Mouse (Mus musculus) liver, embryonic 14.5 days (tissue): ENCODE measurements around the gene Mcl1. TPM values are rescaled to one million over a fixed set of nuclear protein-coding genes. Genes with fewer than 3 reads are reported as not detected.
A peak's percentile ranks its signal among the peaks of the same experiment; 100 is the strongest.

ENCODE experiments used
- ATAC-seq: fragments of 200-750 bp; cut with Nextera tagmentation; 2 replicates; pipeline ENCODE4 v1.8.0; 2017; ENCODE audit warnings: moderate number of reproducible peaks, mild to moderate bottlenecking, moderate library complexity; ENCODE audit not compliant: insufficient read depth
- DNase-seq, 3 experiments: peaks; one replicate each; pipeline ENCODE4 v3.0.0-alpha.2; 2012 to 2013; ENCODE audit warnings: low read depth in 3 of 3, low spot score in 3 of 3
- H3K27ac ChIP-seq: fragments of 300-500 bp; sonication (generic); 2 replicates; pipeline ENCODE4 v1.5.1; 2014; ENCODE audit warnings: moderate library complexity, mild to moderate bottlenecking, control low read depth, inconsistent platforms
- H3K27me3 ChIP-seq: fragments of 300-500 bp; sonication (generic); 2 replicates; pipeline ENCODE4 v1.6.1; 2014; ENCODE audit warnings: mild to moderate bottlenecking, low read length, moderate library complexity; ENCODE audit not compliant: control insufficient read depth, insufficient read depth
- H3K36me3 ChIP-seq: fragments of 300-500 bp; sonication (generic); replicated peaks from 2 replicates; pipeline ENCODE4 v1.6.1; 2014; ENCODE audit warnings: low read depth; ENCODE audit not compliant: control insufficient read depth, insufficient read depth
- H3K4me1 ChIP-seq, 2 experiments: fragments of 200-500 bp in 1 of 2; fragments of 300-500 bp in 1 of 2; sonication (generic) in 1 of 2; replicated peaks; 2 replicates each; pipeline ENCODE4 v1.6.1; 2012 to 2014; ENCODE audit warnings: antibody characterized with exemption in 1 of 2, inconsistent platforms in 1 of 2, low read length in 1 of 2; ENCODE audit not compliant: control insufficient read depth in 2 of 2, insufficient read depth in 2 of 2
- H3K4me2 ChIP-seq: fragments of 300-500 bp; sonication (generic); 2 replicates; pipeline ENCODE4 v1.6.1; 2014; ENCODE audit warnings: low read depth, mild to moderate bottlenecking, control low read depth, moderate library complexity
- H3K4me3 ChIP-seq, 2 experiments: fragments of 200-500 bp in 1 of 2; fragments of 300-500 bp in 1 of 2; sonication (generic) in 1 of 2; 2 replicates each; pipeline ENCODE4 v1.5.1; 2012 to 2014; ENCODE audit warnings: low read depth in 2 of 2, low read length in 2 of 2, mild to moderate bottlenecking in 2 of 2, control low read depth in 1 of 2, inconsistent platforms in 1 of 2, moderate library complexity in 1 of 2; ENCODE audit not compliant: insufficient read depth in 1 of 2
- H3K9ac ChIP-seq: fragments of 300-500 bp; sonication (generic); replicated peaks from 2 replicates; pipeline ENCODE4 v1.6.1; 2014; ENCODE audit warnings: mild to moderate bottlenecking, control low read depth, moderate library complexity
- H3K9me3 ChIP-seq: fragments of 300-500 bp; sonication (generic); 2 replicates; pipeline ENCODE4 v1.6.1; 2016; ENCODE audit warnings: low read length, mixed read lengths; ENCODE audit not compliant: control insufficient read depth
- CTCF ChIP-seq: IDR thresholded peaks from 2 replicates; pipeline ENCODE4 v1.5.1; 2016; ENCODE audit warnings: antibody characterized with exemption, low read depth, control low read depth
- EP300 ChIP-seq: IDR thresholded peaks from 2 replicates; pipeline ENCODE4 v1.6.1; 2016; ENCODE audit warnings: antibody characterized with exemption, low read depth
- WGBS: fragments of 180-500 bp; shearing (Covaris S2); extraction: QIAGEN DNeasy Blood & Tissue Kit; methylation state at CpG from one replicate; pipeline ENCODE4 v1.1.7; 2014; ENCODE audit not compliant: insufficient replicate concordance; 5-methylcytosine and 5-hydroxymethylcytosine counted together
- polyA plus RNA-seq, 2 experiments: library from polyadenylated mRNA; depleted of rRNA in 1 of 2; stranded (reverse) in 1 of 2; unstranded in 1 of 2; fragments of >200 nt; fragmentation: Nextera tagmentation in 1 of 2; extraction: Ambion mirVana in 1 of 2; gene quantifications; 2 replicates each; pipeline versions ENCODE4 v1.2.1 to v1.2.3; 2012 to 2014

The Mcl1 gene
- polyA plus RNA-seq, 2 experiments: 34.6 to 39.2 TPM

DNA sequence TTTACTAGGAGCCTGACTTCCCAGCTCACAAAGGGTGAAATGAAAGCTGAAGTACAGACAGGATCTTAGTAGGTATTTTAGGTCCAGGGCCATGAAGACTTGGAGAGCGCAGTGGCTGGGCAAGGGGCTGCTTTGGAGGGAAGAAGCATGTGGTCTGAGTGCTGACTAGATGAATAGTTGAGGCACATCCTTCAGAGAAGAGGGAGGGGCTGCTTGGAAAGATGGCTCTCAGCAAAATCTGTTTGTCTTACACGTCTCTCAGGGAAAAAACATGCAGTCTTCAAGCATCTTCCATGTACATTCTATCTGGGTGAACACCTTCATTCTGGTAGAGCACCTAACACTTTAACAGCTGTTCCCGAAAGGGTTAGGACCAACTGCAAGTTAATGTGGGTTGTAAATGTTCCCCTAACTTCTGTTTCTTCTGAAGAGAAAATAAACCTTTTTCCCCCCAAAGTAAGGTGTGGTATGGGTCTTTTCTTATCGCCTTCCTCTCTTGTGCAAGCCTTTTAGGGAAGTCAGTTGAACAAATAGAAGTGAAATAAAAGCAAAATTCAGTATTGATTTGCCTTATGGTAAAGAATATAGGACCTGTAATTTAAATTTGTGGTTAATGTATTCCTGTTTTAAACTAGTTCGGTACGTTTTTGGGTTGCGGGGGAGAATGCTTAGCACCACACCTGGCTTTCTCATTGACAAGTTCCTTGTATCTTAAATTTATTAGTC lies 4.3 kb downstream of the Mcl1 start:
- Histone ChIP-seq H3K9ac (peak overlapping the region; percentile 11), H3K27ac (peak overlapping the region; percentile 77), H3K36me3 (peaks cover 54% of the 10 kb centered on the region), H3K9me3 (no peaks in the 10 kb centered on the region), H3K4me2 (peak overlapping the region; percentile 98), H3K4me3 (peak overlapping the region in 1 of 2 experiments; percentile 13; a peak in 1 of 4 replicates), H3K4me1 (peaks cover 63 to 67% of the 10 kb centered on the region in 2 experiments), H3K27me3 (no peaks in the 10 kb centered on the region)
- no peak for ATAC-seq
- WGBS: 72% methylated on average over 7 of the region's 7 CpGs
- TF ChIP-seq EP300 (no peak), CTCF (no peak)
- no peak for DNase-seq

DNA sequence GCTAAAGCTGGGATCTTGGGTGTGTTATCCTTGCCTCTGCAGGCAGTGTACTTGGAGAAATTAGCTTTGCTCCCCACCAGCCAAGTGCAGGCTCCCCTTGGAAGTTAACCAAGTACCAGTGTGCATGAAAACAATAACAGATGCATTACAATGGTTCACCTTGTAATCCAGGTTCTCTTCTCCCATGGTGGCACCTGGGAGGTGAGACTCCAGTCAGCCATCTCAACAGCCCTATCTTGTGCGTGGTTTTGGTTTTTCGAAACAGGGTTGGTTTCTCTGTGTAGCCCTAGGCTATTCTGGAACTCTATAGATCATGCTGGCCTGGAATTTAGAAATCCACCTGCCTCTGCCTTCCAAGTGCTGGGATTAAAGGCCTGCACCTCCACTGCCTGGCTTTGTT lies 4.9 kb downstream of the Mcl1 start:
- H3K36me3 ChIP-seq: peaks cover 54% of the 10 kb centered on the region
- H3K4me1 ChIP-seq: peaks cover 68 to 72% of the 10 kb centered on the region in 2 experiments
- H3K9me3 ChIP-seq: no peaks in the 10 kb centered on the region
- DNase-seq (no peak), ATAC-seq (no peak)
- 0 out of 4 replicates have a peak overlapping the region, but pooled peaks of 1 of the 2 experiments have one; percentile 4 for H3K4me3 ChIP-seq
- H3K9ac ChIP-seq: 0 out of 2 replicates have a peak overlapping the region, but pooled peaks have one; percentile 20
- TF ChIP-seq EP300 (no peak), CTCF (no peak)
- H3K4me2 ChIP-seq: peak overlapping the region; percentile 98
- H3K27ac ChIP-seq: peak overlapping the region; percentile 77
- 68% methylated on average over 2 of the region's 2 CpGs for WGBS
- no peaks in the 10 kb centered on the region for H3K27me3 ChIP-seq

DNA sequence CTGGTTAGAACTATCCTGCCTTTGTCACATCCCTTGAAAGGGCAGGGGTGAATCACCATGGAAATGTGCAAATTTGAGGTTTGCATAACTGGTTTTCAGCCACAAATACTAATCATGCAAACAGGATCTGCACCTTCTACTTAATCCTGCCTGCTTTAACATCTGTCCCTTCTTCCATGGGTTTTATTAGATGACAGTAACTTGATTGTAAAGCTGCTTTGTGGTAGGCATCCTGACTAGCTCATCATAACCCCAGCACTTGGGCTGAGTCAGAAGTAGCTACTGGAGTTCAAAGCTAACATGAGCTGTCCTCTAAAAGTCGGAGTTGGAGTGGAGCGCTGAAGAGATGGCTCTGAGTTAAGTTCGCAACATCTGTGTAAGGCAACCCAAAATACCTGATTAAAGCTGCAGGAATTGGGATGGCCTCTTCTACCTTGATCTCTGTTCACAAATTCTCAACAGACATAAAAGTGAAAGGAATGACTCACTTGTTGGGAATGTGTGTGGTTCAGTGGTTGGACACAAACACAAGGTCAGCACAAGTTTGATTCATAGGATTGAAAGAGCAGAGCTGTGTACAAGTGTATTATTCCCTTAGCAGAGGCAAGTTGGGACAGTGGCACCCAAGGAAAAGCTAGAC lies 5.5 kb downstream of the Mcl1 start:
- H3K9me3 ChIP-seq: no peaks in the 10 kb centered on the region
- peaks cover 56% of the 10 kb centered on the region for H3K36me3 ChIP-seq
- DNase-seq (no peak), ATAC-seq (no peak)
- WGBS: 85% methylated on average over 3 of the region's 3 CpGs
- TF ChIP-seq CTCF (no peak), EP300 (no peak)
- no peak overlapping the region; the same call in 1 of the 2 replicates for H3K9ac ChIP-seq
- peaks cover 68 to 76% of the 10 kb centered on the region in 2 experiments for H3K4me1 ChIP-seq
- H3K4me2 ChIP-seq: peak overlapping the region; percentile 45
- H3K4me3 ChIP-seq: no peak overlapping the region
- no peaks in the 10 kb centered on the region for H3K27me3 ChIP-seq
- H3K27ac ChIP-seq: peak overlapping the region; percentile 77

DNA sequence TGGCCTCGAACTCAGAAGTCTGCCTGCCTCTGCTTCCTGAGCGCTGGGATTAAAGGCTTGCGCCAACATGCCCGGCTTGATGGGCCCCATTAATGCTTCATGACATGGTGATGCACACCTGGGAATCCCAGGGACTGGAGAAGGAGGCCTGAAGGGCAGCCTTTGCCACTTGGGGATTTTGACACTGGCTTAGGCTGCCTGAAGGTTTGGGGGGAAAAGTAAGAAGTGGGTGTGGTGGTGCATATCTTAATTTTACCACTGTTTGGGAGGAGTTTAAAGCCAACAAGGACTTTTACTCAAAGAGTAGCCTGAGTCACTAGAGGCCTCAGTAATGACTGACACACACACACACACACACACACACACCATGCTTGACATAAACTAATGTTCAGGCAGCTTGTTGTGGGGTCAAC lies 6.4 kb downstream of the Mcl1 start:
- TF ChIP-seq EP300 (no peak), CTCF (no peak)
- Histone ChIP-seq H3K27ac (peak overlapping the region; percentile 77), H3K9me3 (no peaks in the 10 kb centered on the region), H3K36me3 (peaks cover 58% of the 10 kb centered on the region), H3K4me2 (peak overlapping the region; percentile 45), H3K9ac (peak overlapping the region; percentile 60), H3K4me1 (peaks cover 68 to 76% of the 10 kb centered on the region in 2 experiments), H3K4me3 (no peak overlapping the region), H3K27me3 (no peaks in the 10 kb centered on the region)
- no peak for DNase-seq
- ATAC-seq: peak; percentile 34; the same call in 1 of the 2 replicates
- WGBS: 68% methylated on average over 4 of the region's 4 CpGs
